Mouse (Mus musculus): ENCODE results near the gene Utp11. TPM values are rescaled to one million over a fixed set of nuclear protein-coding genes. Genes with fewer than 3 reads are reported as not detected.

The Utp11 gene
- polyA plus RNA-seq, 2 experiments = 52.0 to 59.4 TPM

DNA sequence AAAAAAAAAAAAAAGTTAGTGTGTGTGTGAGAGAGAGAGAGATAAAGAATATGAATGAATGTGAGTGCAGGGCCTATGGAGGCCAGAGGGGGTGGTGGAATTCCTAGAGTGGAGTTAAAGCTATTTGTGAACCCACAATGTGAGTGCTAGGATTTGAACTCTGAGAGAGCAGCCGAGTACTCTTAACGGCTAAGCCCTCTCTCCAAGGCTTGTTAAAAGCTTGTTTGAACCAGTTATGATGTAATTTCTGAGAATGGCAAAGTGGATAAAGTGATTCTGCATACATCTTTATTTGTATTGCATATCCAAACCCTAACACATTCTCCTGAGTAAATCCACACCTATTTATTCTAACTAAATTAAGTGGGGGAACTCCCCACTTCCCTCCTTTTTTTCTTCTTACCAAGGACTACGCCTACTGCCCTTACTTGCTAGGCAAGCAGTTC is 961 bp downstream of the Utp11 start:
- TF ChIP-seq POLR2A (IDR thresholded peaks at IDR 0.05; ENCODE audit: borderline replicate concordance, extremely low read depth, insufficient read depth, insufficient read length) = no peak
- peak overlapping the region; percentile 61 for H3K4me2 ChIP-seq (replicated peaks; ENCODE audit: low read depth, low read length, severe bottlenecking)
- no peak overlapping the region for H3K27ac ChIP-seq (replicated peaks; ENCODE audit: low read depth, low read length)
- no peaks in the 10 kb centered on the region for H3K27me3 ChIP-seq (ENCODE audit: control insufficient read depth, insufficient read depth, low read length)
- WGBS = 62% methylated on average over 3 of the region's 3 CpGs
- H3K4me1 ChIP-seq (ENCODE audit: control insufficient read depth, insufficient read depth, low read length) = peaks cover 10% of the 10 kb centered on the region; the same call in 1 of the 2 replicates
- ATAC-seq (ENCODE audit: low FRiP score, low read depth) (no peak), DNase-seq (ENCODE audit: low spot score) (no peak)
- peak overlapping the region; percentile 69 for H3K4me3 ChIP-seq (replicated peaks; ENCODE audit: low read length)
- H3K36me3 ChIP-seq (ENCODE audit: control insufficient read depth, insufficient read depth, low read length) = peaks cover 11% of the 10 kb centered on the region; the same call in 1 of the 2 replicates
- H3K9me3 ChIP-seq (ENCODE audit: control insufficient read depth, low read length) = no peaks in the 10 kb centered on the region
- H3K9ac ChIP-seq (ENCODE audit: low read depth, low read length, severe bottlenecking) = peak overlapping the region; percentile 77; the same call in 1 of the 2 replicates

DNA sequence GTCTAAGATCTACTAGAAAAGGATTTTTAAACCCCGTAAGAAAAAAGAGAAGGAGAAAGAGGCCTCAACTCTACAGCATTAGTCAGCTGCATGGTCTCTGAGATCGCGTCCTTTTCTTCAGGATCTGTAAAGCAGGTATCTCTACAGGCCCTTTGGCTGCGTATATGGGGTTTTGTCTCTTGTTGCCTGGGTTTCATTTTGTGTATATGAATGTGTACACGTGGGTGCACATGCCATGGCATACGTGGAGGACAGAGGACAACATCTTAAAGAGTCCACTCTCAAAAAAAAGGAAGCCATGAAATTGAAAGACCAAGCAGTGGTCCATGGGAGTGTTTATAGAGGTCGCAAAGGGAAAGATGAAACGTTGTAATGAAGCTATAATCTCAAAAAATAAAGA is 1.9 kb downstream of the Utp11 start:
- H3K36me3 ChIP-seq (ENCODE audit: control insufficient read depth, insufficient read depth, low read length) = peaks cover 15% of the 10 kb centered on the region; the same call in 1 of the 2 replicates
- no peak overlapping the region for H3K27ac ChIP-seq (replicated peaks; ENCODE audit: low read depth, low read length)
- DNase-seq (ENCODE audit: low spot score) (no peak), ATAC-seq (ENCODE audit: low FRiP score, low read depth) (no peak)
- no peak overlapping the region for H3K4me2 ChIP-seq (replicated peaks; ENCODE audit: low read depth, low read length, severe bottlenecking)
- H3K4me1 ChIP-seq (ENCODE audit: control insufficient read depth, insufficient read depth, low read length) = peaks cover 10% of the 10 kb centered on the region; the same call in 1 of the 2 replicates
- no peak overlapping the region for H3K4me3 ChIP-seq (replicated peaks; ENCODE audit: low read length)
- no peak for TF ChIP-seq POLR2A (IDR thresholded peaks at IDR 0.05; ENCODE audit: borderline replicate concordance, extremely low read depth, insufficient read depth, insufficient read length)
- H3K9me3 ChIP-seq (ENCODE audit: control insufficient read depth, low read length) = no peaks in the 10 kb centered on the region
- 85% methylated on average over 8 of the region's 8 CpGs for WGBS
- H3K27me3 ChIP-seq (ENCODE audit: control insufficient read depth, insufficient read depth, low read length) = no peaks in the 10 kb centered on the region
- H3K9ac ChIP-seq (ENCODE audit: low read depth, low read length, severe bottlenecking) = no peak overlapping the region; the same call in 1 of the 2 replicates

DNA sequence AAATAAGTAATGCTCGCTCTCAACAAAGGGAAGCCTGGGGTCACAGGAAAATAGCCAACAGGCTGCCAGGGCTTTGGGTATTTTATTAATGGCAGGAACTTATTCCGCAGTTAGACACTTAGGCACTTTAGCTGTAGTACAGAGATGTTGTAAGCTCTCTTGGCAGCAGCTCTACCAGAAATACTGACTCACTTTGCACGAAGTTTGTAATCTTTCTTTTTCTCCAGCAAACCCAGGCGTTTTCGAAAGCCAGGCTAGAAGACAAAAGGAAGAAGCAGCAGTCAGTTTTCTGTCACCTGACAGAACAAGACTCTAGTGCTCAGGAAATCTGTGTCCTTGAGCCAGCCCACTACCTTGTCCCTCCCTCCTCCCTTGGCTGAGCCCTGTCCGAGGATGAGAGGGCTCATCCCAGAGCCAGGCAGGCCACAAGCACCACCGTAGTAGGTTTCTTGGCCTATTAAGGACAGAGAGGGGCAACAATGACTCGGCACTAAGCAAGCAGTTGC is 7.5 kb downstream of the Utp11 start:
- Histone ChIP-seq H3K4me1 (ENCODE audit: control insufficient read depth, insufficient read depth, low read length) (peaks cover under 1% of the 10 kb centered on the region; the same call in 1 of the 2 replicates), H3K27ac (replicated peaks; ENCODE audit: low read depth, low read length) (no peak overlapping the region), H3K27me3 (ENCODE audit: control insufficient read depth, insufficient read depth, low read length) (no peaks in the 10 kb centered on the region), H3K36me3 (ENCODE audit: control insufficient read depth, insufficient read depth, low read length) (peaks cover 61% of the 10 kb centered on the region), H3K9ac (ENCODE audit: low read depth, low read length, severe bottlenecking) (no peak overlapping the region), H3K4me2 (replicated peaks; ENCODE audit: low read depth, low read length, severe bottlenecking) (no peak overlapping the region), H3K9me3 (ENCODE audit: control insufficient read depth, low read length) (no peaks in the 10 kb centered on the region), H3K4me3 (replicated peaks; ENCODE audit: low read length) (no peak overlapping the region)
- no peak for DNase-seq (ENCODE audit: low spot score)
- no peak for ATAC-seq (ENCODE audit: low FRiP score, low read depth)
- TF ChIP-seq POLR2A (IDR thresholded peaks at IDR 0.05; ENCODE audit: borderline replicate concordance, extremely low read depth, insufficient read depth, insufficient read length) = no peak
- 72% methylated on average over 8 of the region's 8 CpGs for WGBS

- Histone ChIP-seq H3K9me3 (ENCODE audit: control insufficient read depth, low read length) (no peaks in the 10 kb centered on the region), H3K27me3 (ENCODE audit: control insufficient read depth, insufficient read depth, low read length) (no peaks in the 10 kb centered on the region), H3K4me2 (replicated peaks; ENCODE audit: low read depth, low read length, severe bottlenecking) (no peak overlapping the region), H3K4me1 (ENCODE audit: control insufficient read depth, insufficient read depth, low read length) (no peaks in the 10 kb centered on the region), H3K36me3 (ENCODE audit: control insufficient read depth, insufficient read depth, low read length) (peaks cover 65% of the 10 kb centered on the region), H3K27ac (replicated peaks; ENCODE audit: low read depth, low read length) (no peak overlapping the region), H3K9ac (ENCODE audit: low read depth, low read length, severe bottlenecking) (no peak overlapping the region), H3K4me3 (replicated peaks; ENCODE audit: low read length) (no peak overlapping the region)
- DNase-seq (ENCODE audit: low spot score) = no peak
- TF ChIP-seq POLR2A (IDR thresholded peaks at IDR 0.05; ENCODE audit: borderline replicate concordance, extremely low read depth, insufficient read depth, insufficient read length) = no peak
- 84% methylated on average over 8 of the region's 8 CpGs for WGBS
- ATAC-seq (ENCODE audit: low FRiP score, low read depth) = no peak
Measured at GRCm38 (mm10) chr4:124685453-124685852, 7.9 kb downstream of the Utp11 start.

DNA sequence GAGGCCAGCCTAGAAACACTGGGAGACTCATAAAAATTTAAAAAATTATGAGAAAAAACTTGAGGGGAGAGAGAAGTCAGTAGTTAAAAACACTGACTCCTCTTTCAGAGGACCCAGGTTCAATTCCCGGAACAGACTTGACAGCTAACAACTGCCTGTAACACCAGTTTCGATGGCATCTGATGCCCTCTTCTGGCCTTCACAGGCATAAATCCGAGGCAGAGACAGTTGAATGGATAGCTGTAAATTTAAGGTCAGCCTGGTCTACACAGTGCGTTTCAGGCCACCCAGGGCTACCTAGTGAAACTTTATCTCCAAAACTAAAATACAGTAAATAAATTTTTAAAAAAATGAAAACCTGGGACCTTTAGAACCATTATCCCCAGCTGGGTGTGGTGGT is 8.4 kb downstream of the Utp11 start:
- no peak for ATAC-seq (ENCODE audit: low FRiP score, low read depth)
- TF ChIP-seq POLR2A (IDR thresholded peaks at IDR 0.05; ENCODE audit: borderline replicate concordance, extremely low read depth, insufficient read depth, insufficient read length) = no peak
- WGBS = 75% methylated on average over 4 of the region's 4 CpGs

More for the DNA sequence above, 8.4 kb downstream of the Utp11 start:
- H3K4me1 ChIP-seq (ENCODE audit: control insufficient read depth, insufficient read depth, low read length) = no peaks in the 10 kb centered on the region
- H3K4me3 ChIP-seq (replicated peaks; ENCODE audit: low read length) = no peak overlapping the region
- H3K9ac ChIP-seq (ENCODE audit: low read depth, low read length, severe bottlenecking) = no peak overlapping the region
- no peak overlapping the region for H3K4me2 ChIP-seq (replicated peaks; ENCODE audit: low read depth, low read length, severe bottlenecking)
- H3K9me3 ChIP-seq (ENCODE audit: control insufficient read depth, low read length) = no peaks in the 10 kb centered on the region
- H3K36me3 ChIP-seq (ENCODE audit: control insufficient read depth, insufficient read depth, low read length) = peaks cover 70% of the 10 kb centered on the region
- H3K27me3 ChIP-seq (ENCODE audit: control insufficient read depth, insufficient read depth, low read length) = no peaks in the 10 kb centered on the region
- DNase-seq (ENCODE audit: low spot score) = no peak
- H3K27ac ChIP-seq (replicated peaks; ENCODE audit: low read depth, low read length) = no peak overlapping the region
